Mouse (Mus musculus): Measurements from ENCODE around the gene Gm10718.
A peak's percentile ranks its signal among the peaks of the same experiment; 100 is the strongest.
"Not testable (repeated sequence)": the region's sequence is repeated elsewhere in the genome, so short reads cannot be mapped to it uniquely, and the experiment has no call there.

The Gm10718 gene

DNA sequence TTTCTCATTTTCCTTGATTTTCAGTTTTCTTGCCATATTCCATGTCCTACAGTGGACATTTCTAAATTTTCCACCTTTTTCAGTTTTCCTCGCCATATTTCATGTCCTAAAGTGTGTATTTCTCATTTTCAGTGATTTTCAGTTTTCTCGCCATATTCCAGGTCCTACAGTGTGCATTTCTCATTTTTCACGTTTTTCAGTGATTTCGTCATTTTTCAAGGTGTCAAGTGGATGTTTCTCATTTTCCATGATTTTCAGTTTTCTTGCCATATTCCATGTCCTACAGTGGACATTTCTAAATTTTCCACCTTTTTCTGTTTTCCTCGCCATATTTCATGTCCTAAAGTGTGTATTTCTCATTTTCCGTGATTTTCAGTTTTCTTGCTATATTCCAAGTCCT lies 2.3 kb downstream of the Gm10718 start:
- peak; percentile 73 for DNase-seq (ENCODE audit: low spot score)

DNA sequence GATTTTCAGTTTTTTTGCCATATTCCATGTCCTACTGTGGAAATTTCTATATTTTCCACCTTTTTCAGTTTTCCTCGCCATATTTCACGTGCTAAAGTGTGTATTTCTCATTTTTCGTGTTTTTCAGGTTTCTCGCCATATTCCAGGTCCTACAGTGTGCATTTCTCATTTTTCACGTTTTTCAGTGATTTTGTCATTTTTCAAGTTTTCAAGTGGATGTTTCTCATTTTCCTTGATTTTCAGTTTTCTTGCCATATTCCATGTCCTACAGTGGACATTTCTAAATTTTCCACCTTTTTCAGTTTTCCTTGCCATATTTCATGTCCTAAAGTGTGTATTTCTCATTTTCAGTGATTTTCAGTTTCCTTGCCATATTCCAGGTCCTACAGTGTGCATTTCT lies 2.8 kb downstream of the Gm10718 start:
- DNase-seq (ENCODE audit: low spot score), result not testable (repeated sequence)

DNA sequence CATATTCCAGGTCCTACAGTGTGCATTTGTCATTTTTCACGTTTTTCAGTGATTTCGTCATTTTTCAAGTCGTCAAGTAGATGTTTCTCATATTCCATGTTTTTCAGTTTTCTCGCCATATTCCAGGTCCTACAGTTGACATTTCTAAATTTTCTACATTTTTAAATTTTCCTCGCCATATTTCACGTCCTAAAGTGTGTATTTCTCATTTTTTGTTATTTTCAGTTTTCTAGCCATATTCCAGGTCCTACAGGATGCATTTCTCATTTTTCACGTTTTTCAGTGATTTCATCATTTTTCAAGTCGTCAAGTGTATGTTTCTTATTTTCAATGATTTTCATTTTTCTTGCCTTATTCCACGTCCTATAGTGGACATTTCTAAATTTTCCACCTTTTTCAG lies 3.4 kb downstream of the Gm10718 start:
- DNase-seq (ENCODE audit: low spot score), result not testable (repeated sequence)

DNA sequence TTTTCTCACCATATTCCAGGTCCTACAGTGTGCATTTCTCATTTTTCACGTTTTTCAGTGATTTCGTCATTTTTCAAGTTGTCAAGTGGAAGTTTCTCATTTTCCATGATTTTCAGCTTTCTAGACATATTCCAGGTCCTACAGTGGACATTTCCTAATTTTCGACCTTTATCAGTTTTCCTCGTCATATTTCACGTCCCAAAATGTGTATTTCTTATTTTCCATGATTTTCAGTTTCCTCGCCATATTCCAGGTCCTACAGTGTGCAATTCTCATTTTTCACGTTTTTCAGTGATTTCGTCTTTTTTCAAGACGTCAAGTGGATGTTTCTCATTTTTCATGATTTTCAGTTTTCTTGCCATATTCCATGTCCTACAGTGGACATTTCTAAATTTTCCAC lies 3.9 kb downstream of the Gm10718 start:
- DNase-seq (ENCODE audit: low spot score), result not testable (repeated sequence)

DNA sequence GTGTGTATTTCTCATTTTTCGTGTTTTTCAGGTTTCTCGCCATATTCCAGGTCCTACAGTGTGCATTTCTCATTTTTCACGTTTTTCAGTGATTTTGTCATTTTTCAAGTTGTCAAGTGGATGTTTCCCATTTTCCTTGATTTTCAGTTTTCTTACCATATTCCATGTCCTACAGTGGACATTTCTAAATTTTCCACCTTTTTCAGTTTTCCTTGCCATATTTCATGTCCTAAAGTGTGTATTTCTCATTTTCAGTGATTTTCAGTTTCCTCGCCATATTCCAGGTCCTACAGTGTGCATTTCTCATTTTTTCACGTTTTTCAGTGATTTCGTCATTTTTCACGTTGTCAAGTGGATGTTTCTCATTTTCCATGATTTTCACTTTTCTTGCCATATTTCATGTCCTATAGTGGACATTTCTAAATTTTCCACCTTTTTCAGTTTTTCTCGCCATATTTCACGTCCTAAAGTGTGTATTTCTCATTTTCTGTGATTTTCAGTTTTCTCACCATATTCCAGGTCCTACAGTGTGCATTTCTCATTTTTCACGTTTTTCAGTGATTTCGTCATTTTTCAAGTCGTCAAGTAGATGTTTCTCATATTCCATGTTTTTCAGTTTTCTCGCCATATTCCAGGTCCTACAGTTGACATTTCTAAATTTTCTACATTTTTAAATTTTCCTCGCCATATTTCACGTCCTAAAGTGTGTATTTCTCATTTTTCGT lies 6.1 kb downstream of the Gm10718 start:
- DNase-seq (ENCODE audit: low spot score), result peak; percentile 46

DNA sequence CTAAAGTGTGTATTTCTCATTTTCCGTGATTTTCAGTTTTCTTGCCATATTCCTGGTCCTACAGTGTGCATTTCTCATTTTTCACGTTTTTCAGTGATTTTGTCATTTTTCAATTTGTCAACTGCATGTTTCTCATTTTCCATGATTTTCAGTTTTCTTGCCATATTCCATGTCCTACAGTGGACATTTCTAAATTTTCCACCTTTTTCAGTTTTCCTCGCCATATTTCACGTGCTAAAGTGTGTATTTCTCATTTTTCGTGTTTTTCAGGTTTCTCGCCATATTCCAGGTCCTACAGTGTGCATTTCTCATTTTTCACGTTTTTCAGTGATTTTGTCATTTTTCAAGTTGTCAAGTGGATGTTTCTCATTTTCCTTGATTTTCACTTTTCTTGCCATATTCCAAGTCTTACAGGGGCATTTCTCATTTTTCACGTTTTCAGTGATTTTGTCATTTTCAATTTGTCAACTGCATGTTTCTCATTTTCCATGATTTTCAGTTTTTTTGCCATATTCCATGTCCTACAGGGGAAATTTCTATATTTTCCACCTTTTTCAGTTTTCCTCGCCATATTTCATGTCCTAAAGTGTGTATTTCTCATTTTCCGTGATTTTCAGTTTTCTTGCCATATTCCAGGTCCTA lies 7.5 kb downstream of the Gm10718 start:
- DNase-seq (ENCODE audit: low spot score), result not testable (repeated sequence)

DNA sequence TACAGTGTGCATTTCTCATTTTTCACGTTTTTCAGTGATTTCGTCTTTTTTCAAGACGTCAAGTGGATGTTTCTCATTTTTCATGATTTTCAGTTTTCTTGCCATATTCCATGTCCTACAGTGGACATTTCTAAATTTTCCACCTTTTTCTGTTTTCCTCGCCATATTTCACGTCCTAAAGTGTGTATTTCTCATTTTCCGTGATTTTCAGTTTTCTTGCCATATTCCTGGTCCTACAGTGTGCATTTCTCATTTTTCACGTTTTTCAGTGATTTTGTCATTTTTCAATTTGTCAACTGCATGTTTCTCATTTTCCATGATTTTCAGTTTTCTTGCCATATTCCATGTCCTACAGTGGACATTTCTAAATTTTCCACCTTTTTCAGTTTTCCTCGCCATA lies 11.0 kb downstream of the Gm10718 start, which contains the start of gene Gm17535:
Gm17535 (plus strand) TSS at position 301 of the 400 bp plus-strand sequence.
- DNase-seq (ENCODE audit: low spot score), result not testable (repeated sequence)

DNA sequence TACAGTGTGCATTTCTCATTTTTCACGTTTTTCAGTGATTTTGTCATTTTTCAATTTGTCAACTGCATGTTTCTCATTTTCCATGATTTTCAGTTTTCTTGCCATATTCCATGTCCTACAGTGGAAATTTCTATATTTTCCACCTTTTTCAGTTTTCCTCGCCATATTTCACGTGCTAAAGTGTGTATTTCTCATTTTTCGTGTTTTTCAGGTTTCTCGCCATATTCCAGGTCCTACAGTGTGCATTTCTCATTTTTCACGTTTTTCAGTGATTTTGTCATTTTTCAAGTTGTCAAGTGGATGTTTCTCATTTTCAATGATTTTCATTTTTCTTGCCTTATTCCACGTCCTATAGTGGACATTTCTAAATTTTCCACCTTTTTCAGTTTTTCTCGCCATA lies 13.2 kb downstream of the Gm10718 start, which contains the start of gene Gm10715:
Gm10715 (plus strand) TSS at position 301 of the 400 bp plus-strand sequence.
- DNase-seq (ENCODE audit: low spot score), result not testable (repeated sequence)

DNA sequence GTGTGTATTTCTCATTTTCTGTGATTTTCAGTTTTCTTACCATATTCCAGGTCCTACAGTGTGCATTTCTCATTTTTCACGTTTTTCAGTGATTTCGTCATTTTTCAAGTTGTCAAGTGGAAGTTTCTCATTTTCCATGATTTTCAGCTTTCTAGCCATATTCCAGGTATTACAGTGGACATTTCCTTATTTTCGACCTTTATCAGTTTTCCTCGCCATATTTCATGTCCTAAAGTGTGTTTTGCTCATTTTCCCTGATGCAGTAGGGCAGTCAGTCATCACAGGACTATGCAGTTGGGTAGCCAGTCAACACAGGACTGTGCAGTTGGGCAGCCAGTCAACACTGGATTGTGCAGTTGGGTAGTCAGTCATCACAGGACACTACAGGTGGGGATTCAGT lies 14.8 kb downstream of the Gm10718 start:
- not testable (repeated sequence) for DNase-seq (ENCODE audit: low spot score)

Measured in T-cell, adult 2 months (primary cell).